Mouse (Mus musculus) testis, adult 2 months (tissue): ENCODE results near the gene Gna13.
A peak's percentile ranks its signal among the peaks of the same experiment; 100 is the strongest.

Experiments used
- CTCF ChIP-seq: fragments of 200-500 bp; IDR thresholded peaks from 2 replicates; pipeline ENCODE4 v1.5.1; 2012; ENCODE audit warnings: low read depth, mild to moderate bottlenecking, inconsistent platforms, low read length, moderate library complexity; ENCODE audit not compliant: control insufficient read depth, insufficient read depth, insufficient replicate concordance
- POLR2A ChIP-seq: fragments of 200-500 bp; IDR thresholded peaks from 2 replicates; pipeline ENCODE4 v1.6.1; 2012; ENCODE audit warnings: low read depth, mild to moderate bottlenecking, inconsistent platforms, low read length, moderate library complexity; ENCODE audit not compliant: control insufficient read depth

DNA sequence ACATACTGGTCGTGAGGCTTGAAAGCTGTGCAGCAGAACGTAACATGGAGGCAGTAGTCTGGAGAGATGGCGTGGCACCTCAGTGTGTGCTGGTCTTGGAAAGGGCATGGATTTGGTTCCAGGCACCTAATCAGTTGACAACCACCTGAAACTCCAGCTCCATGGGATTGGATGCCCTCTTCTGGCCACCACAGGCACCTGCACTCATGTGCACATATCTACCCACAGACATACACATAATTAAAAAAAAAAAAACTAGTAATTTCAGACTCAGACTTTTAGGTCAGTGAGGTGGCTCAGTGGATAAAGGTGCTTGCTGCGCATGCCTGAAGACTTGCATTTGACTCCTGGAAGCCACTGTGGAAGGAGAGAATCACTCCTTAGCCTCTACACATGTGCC lies 59.6 kb downstream of the Gna13 start:
- TF ChIP-seq CTCF (peak; percentile 15; the same call in 1 of the 2 replicates), POLR2A (no peak)
